Mouse (Mus musculus): Measurements from ENCODE around the gene Men1. TPM values are rescaled to one million over a fixed set of nuclear protein-coding genes. Genes with fewer than 3 reads are reported as not detected.
A peak's percentile ranks its signal among the peaks of the same experiment; 100 is the strongest.
"Not testable (repeated sequence)": the region's sequence is repeated elsewhere in the genome, so short reads cannot be mapped to it uniquely, and the experiment has no call there.

Gene Men1
- polyA plus RNA-seq (2017; shearing (Covaris generic)): 10 to 100 TPM; 15.8 to 18.7 (median 16.3) TPM

- peak; percentile 91 for ATAC-seq
Measured at GRCm38 (mm10) chr19:6334673-6335457, at the start of gene Men1. Men1 (plus strand) TSS chr19:6334979.

GRCm38 (mm10) chr19:6285226-6285625 lies 49.6 kb upstream of the Men1 start:
- no peak for ATAC-seq

GRCm38 (mm10) chr19:6285632-6286433 lies 48.9 kb upstream of the Men1 start:
- ATAC-seq: no peak

GRCm38 (mm10) chr19:6286434-6287401 lies 48.1 kb upstream of the Men1 start:
- ATAC-seq: no peak

GRCm38 (mm10) chr19:6288236-6288894 lies 46.4 kb upstream of the Men1 start:
- ATAC-seq: no peak

GRCm38 (mm10) chr19:6289696-6290238 lies 45.0 kb upstream of the Men1 start:
- ATAC-seq: no peak

- ATAC-seq: not testable (repeated sequence)
Measured at GRCm38 (mm10) chr19:6290720-6291116, 44.1 kb upstream of the Men1 start.

- ATAC-seq: no peak
Measured at GRCm38 (mm10) chr19:6291117-6291781, 43.5 kb upstream of the Men1 start.

- no peak for ATAC-seq
Measured at GRCm38 (mm10) chr19:6292262-6292661, 42.5 kb upstream of the Men1 start.

GRCm38 (mm10) chr19:6294301-6294700 lies 40.5 kb upstream of the Men1 start:
- no peak for ATAC-seq

- ATAC-seq: no peak
Measured at GRCm38 (mm10) chr19:6296551-6297210, 38.1 kb upstream of the Men1 start.

GRCm38 (mm10) chr19:6297641-6298040 lies 37.1 kb upstream of the Men1 start:
- ATAC-seq: peak; percentile 54

- no peak for ATAC-seq
Measured at GRCm38 (mm10) chr19:6299003-6299402, 35.8 kb upstream of the Men1 start.

GRCm38 (mm10) chr19:6299450-6300267 lies 35.1 kb upstream of the Men1 start:
- ATAC-seq: no peak

- ATAC-seq: no peak
Measured at GRCm38 (mm10) chr19:6300402-6300841, 34.4 kb upstream of the Men1 start.

GRCm38 (mm10) chr19:6302114-6302513 lies 32.7 kb upstream of the Men1 start:
- no peak for ATAC-seq

GRCm38 (mm10) chr19:6302522-6302921 lies 32.3 kb upstream of the Men1 start:
- ATAC-seq: no peak

- ATAC-seq: no peak
Measured at GRCm38 (mm10) chr19:6303831-6304230, 30.9 kb upstream of the Men1 start.

- ATAC-seq: peak; percentile 75
Measured at GRCm38 (mm10) chr19:6304787-6305516, 29.8 kb upstream of the Men1 start.
